Mouse (Mus musculus): ENCODE results near the gene Erc2. TPM values are rescaled to one million over a fixed set of nuclear protein-coding genes. Genes with fewer than 3 reads are reported as not detected.
A peak's percentile ranks its signal among the peaks of the same experiment; 100 is the strongest.

The Erc2 gene
- polyA plus RNA-seq, 1 experiment from 2014 or later = 13.7 TPM

GRCm38 (mm10) chr14:27948391-27948790 lies 326.2 kb downstream of the Erc2 start:
- Histone ChIP-seq H3K4me2 (no peak overlapping the region), H3K36me3 (no peaks in the 10 kb centered on the region), H3K27me3 (no peaks in the 10 kb centered on the region), H3K27ac (no peak overlapping the region), H3K4me1 (peaks cover 3% of the 10 kb centered on the region), H3K9ac (no peak overlapping the region), H3K4me3 (no peak overlapping the region), H3K9me3 (no peaks in the 10 kb centered on the region)
- ATAC-seq (ENCODE audit: insufficient number of reproducible peaks, insufficient read depth, low FRiP score, low TSS enrichment, low read depth) = no peak
- WGBS = 74% methylated on average over 8 of the region's 8 CpGs

DNA sequence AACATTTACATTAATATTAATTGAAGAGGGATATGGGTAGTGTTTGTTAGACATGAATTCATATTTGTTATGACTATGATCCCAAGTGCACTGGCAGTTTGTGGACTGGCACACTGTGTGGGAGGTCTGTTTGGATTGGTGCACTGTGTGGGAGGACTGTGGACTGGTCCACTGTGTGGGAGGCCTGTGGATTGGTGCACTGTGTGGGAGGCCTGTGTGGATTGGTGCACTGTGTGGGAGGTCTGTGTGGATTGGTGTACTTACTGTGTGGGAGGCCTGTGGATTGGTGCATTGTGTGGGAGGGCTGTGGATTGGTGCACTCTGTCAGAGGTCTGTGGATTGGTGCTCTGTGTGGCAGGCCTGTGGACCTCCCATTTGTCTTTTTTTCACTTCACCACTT lies 331.6 kb downstream of the Erc2 start:
- H3K27me3 ChIP-seq = no peaks in the 10 kb centered on the region

DNA sequence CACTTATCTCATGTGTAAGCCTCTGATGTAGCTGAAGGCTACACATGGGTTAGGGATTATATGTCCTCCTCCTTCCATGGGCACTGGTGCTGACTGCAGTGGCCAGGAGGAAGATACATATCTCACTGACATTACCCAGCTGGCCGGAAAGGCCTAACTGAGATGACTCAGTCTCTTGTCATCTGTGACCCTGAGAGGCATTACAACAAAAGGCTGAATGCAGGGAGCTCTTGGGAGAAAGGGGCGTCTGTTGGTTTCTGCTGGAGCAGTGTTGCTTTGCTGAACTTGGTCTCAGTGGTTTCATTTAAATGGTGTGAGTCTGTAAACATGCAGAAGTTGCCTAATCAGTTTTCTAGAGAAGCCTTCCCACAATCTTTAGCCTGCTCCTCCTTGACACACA lies 334.6 kb downstream of the Erc2 start:
- Histone ChIP-seq H3K9me3 (peaks cover 4% of the 10 kb centered on the region; the same call in 1 of the 2 replicates), H3K4me1 (no peaks in the 10 kb centered on the region), H3K27me3 (no peaks in the 10 kb centered on the region), H3K36me3 (no peaks in the 10 kb centered on the region), H3K9ac (no peak overlapping the region), H3K4me3 (no peak overlapping the region), H3K27ac (no peak overlapping the region), H3K4me2 (no peak overlapping the region)
- 64% methylated on average over 2 of the region's 2 CpGs for WGBS
- ATAC-seq (ENCODE audit: insufficient number of reproducible peaks, insufficient read depth, low FRiP score, low TSS enrichment, low read depth) = no peak

More for the DNA sequence above, 331.6 kb downstream of the Erc2 start:
- H3K4me1 ChIP-seq = no peaks in the 10 kb centered on the region
- no peak overlapping the region for H3K9ac ChIP-seq
- no peak overlapping the region for H3K4me2 ChIP-seq
- peaks cover under 1% of the 10 kb centered on the region; the same call in 1 of the 2 replicates for H3K9me3 ChIP-seq
- H3K36me3 ChIP-seq = no peaks in the 10 kb centered on the region
- ATAC-seq (ENCODE audit: insufficient number of reproducible peaks, insufficient read depth, low FRiP score, low TSS enrichment, low read depth) = 0 out of 2 replicates have a peak, but pooled peaks have one; percentile 43
- H3K4me3 ChIP-seq = no peak overlapping the region
- H3K27ac ChIP-seq = no peak overlapping the region

DNA sequence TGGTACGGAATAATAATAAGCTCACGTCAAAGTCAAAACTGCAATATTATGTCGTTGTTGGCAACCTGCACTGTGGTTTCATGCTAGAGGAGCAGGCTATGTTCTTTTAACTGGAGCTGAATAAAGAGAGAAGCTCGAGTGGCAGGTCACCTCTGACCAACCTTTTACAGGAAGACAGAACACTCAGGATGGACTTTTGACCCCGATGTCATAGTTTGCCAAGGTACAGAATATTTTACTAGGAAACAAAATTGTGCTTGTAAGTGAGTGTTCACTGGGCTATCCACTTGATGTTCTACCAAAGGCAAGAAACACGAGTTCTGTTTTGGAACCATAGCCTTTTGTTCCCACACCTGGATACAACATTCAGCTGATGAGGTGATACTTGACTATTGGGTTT lies 351.5 kb downstream of the Erc2 start:
- Histone ChIP-seq H3K27me3 (no peaks in the 10 kb centered on the region), H3K9me3 (no peaks in the 10 kb centered on the region), H3K27ac (no peak overlapping the region), H3K4me2 (no peak overlapping the region), H3K4me1 (no peaks in the 10 kb centered on the region), H3K9ac (no peak overlapping the region), H3K36me3 (no peaks in the 10 kb centered on the region), H3K4me3 (no peak overlapping the region)
- no peak for ATAC-seq (ENCODE audit: insufficient number of reproducible peaks, insufficient read depth, low FRiP score, low TSS enrichment, low read depth)
- WGBS = 71% methylated on average over 6 of the region's 6 CpGs

- no peak overlapping the region for H3K4me3 ChIP-seq
- H3K4me1 ChIP-seq = 0 out of 2 replicates have a peak, but pooled peaks cover 4% of the 10 kb centered on the region
- H3K9me3 ChIP-seq = no peaks in the 10 kb centered on the region
- no peaks in the 10 kb centered on the region for H3K27me3 ChIP-seq
- WGBS = 75% methylated on average over 1 of the region's 1 CpGs
- H3K4me2 ChIP-seq = no peak overlapping the region
- H3K36me3 ChIP-seq = no peaks in the 10 kb centered on the region
- no peak overlapping the region for H3K27ac ChIP-seq
- no peak for ATAC-seq (ENCODE audit: insufficient number of reproducible peaks, insufficient read depth, low FRiP score, low TSS enrichment, low read depth)
- no peak overlapping the region for H3K9ac ChIP-seq
Measured at GRCm38 (mm10) chr14:27975661-27976060, 353.4 kb downstream of the Erc2 start.

- Histone ChIP-seq H3K36me3 (no peaks in the 10 kb centered on the region), H3K27me3 (no peaks in the 10 kb centered on the region), H3K4me2 (no peak overlapping the region), H3K4me3 (no peak overlapping the region), H3K4me1 (peaks cover 15% of the 10 kb centered on the region), H3K9me3 (no peaks in the 10 kb centered on the region), H3K27ac (no peak overlapping the region), H3K9ac (no peak overlapping the region)
- no peak for ATAC-seq (ENCODE audit: insufficient number of reproducible peaks, insufficient read depth, low FRiP score, low TSS enrichment, low read depth)
- 81% methylated on average over 3 of the region's 3 CpGs for WGBS
Measured at GRCm38 (mm10) chr14:27984758-27985157, 362.5 kb downstream of the Erc2 start.

DNA sequence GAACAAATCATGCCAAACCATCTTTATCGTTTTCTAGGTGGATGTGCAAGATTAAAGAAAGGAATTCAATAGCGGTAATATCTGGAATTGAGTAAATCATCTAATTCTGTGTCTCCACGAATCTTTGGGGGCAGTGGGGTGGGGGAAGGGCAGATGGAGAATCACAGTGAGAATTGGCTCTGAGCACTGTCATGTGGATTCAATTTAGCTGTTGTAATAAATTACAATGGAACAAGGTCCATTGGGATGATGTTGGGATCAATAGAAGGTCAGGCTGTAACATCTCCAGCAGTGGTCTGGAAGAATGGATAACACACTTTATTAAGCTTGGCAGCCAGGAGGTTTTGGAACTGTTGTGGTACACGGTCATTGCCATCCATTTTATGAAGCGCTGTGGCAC lies 363.0 kb downstream of the Erc2 start:
- no peak overlapping the region for H3K27ac ChIP-seq
- H3K27me3 ChIP-seq = no peaks in the 10 kb centered on the region
- H3K36me3 ChIP-seq = no peaks in the 10 kb centered on the region
- H3K9me3 ChIP-seq = no peaks in the 10 kb centered on the region
- whole genome bisulfite sequencing = 48% methylated on average over 5 of the region's 5 CpGs
- no peak overlapping the region for H3K4me3 ChIP-seq
- H3K4me1 ChIP-seq = peaks cover 10% of the 10 kb centered on the region
- no peak overlapping the region for H3K9ac ChIP-seq
- ATAC-seq (ENCODE audit: insufficient number of reproducible peaks, insufficient read depth, low FRiP score, low TSS enrichment, low read depth) = no peak
- H3K4me2 ChIP-seq = no peak overlapping the region

GRCm38 (mm10) chr14:27987422-27987821 lies 365.2 kb downstream of the Erc2 start:
- no peak overlapping the region for H3K27ac ChIP-seq
- ATAC-seq (ENCODE audit: insufficient number of reproducible peaks, insufficient read depth, low FRiP score, low TSS enrichment, low read depth) = no peak
- no peaks in the 10 kb centered on the region for H3K36me3 ChIP-seq
- 86% methylated on average over 1 of the region's 1 CpGs for WGBS
- H3K9me3 ChIP-seq = no peaks in the 10 kb centered on the region
- no peaks in the 10 kb centered on the region for H3K27me3 ChIP-seq
- H3K4me2 ChIP-seq = no peak overlapping the region
- no peak overlapping the region for H3K4me3 ChIP-seq
- H3K9ac ChIP-seq = no peak overlapping the region
- peaks cover 10% of the 10 kb centered on the region for H3K4me1 ChIP-seq

DNA sequence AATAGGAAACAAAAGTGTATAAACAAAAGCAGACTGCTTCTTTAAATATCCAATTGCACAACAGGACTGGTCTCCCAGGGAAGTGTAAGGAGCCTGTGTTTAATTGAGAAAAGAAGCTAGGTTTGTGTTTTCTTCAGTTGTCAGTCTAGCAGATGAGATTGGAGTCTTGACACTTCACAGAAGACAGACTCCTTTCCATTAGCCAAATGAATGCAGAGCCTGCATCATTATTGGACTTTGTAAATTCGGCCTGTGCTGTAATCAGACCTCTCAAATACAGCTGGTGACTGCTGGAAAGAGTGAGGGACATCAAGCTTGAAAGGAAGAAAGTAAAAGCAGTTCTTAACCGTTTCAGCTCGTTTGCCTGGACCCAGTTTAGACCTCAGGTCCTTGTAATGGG lies 376.3 kb downstream of the Erc2 start:
- H3K9me3 ChIP-seq = no peaks in the 10 kb centered on the region
- peak overlapping the region; percentile 81 for H3K27ac ChIP-seq
- no peak overlapping the region for H3K9ac ChIP-seq
- no peak overlapping the region for H3K4me2 ChIP-seq
- no peak for ATAC-seq (ENCODE audit: insufficient number of reproducible peaks, insufficient read depth, low FRiP score, low TSS enrichment, low read depth)
- no peak overlapping the region for H3K4me3 ChIP-seq
- peaks cover 21% of the 10 kb centered on the region for H3K4me1 ChIP-seq
- no peaks in the 10 kb centered on the region for H3K27me3 ChIP-seq
- WGBS = 17% methylated on average over 3 of the region's 3 CpGs
- no peaks in the 10 kb centered on the region for H3K36me3 ChIP-seq

GRCm38 (mm10) chr14:28004023-28004422 lies 381.8 kb downstream of the Erc2 start:
- H3K4me2 ChIP-seq = no peak overlapping the region
- 22% methylated on average over 4 of the region's 4 CpGs for WGBS
- H3K9me3 ChIP-seq = no peaks in the 10 kb centered on the region
- no peak overlapping the region for H3K4me3 ChIP-seq
- peaks cover 13% of the 10 kb centered on the region for H3K4me1 ChIP-seq
- peak overlapping the region; percentile 55; the same call in 1 of the 2 replicates for H3K27ac ChIP-seq
- H3K27me3 ChIP-seq = no peaks in the 10 kb centered on the region
- H3K36me3 ChIP-seq = no peaks in the 10 kb centered on the region
- no peak overlapping the region for H3K9ac ChIP-seq
- ATAC-seq (ENCODE audit: insufficient number of reproducible peaks, insufficient read depth, low FRiP score, low TSS enrichment, low read depth) = no peak

DNA sequence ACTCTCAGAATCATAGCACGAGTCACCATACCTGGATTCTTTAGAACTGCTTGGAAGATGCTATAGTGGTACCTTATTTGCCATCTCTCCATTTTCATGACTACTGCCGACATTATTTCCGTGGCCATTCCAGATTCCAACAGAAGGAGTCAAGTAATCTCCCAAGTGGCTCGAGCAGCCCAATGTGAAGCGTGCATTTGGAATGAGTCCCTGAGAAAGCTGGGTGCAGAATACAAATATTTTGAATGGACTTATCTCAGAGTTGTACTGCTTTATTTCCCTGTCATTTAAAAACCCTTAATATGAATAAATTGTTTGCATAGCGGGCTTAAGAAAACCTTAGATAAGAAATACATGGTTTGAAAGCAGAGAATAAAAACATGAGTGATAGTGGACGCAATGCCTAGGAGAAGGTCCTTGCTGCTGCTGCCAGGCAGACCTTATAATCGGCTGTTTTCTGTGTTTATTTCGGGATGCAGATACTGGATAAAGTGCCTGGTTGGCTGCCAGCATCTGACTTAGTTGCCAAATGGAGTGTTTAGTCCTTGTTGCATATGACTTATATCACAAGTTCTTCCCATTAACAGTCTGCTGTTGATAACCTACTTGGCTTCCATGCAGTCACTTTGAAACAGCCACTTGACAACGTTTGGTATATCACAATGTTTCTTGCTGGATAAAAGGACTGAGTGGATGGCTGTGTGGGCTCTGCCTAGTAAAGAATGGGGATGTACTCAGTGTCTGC lies 388.5 kb downstream of the Erc2 start:
- no peak overlapping the region for H3K9ac ChIP-seq
- ATAC-seq (ENCODE audit: insufficient number of reproducible peaks, insufficient read depth, low FRiP score, low TSS enrichment, low read depth) = no peak
- WGBS = 90% methylated on average over 10 of the region's 10 CpGs
- H3K4me1 ChIP-seq = peaks cover 6% of the 10 kb centered on the region; the same call in 1 of the 2 replicates
- H3K36me3 ChIP-seq = no peaks in the 10 kb centered on the region
- H3K27ac ChIP-seq = no peak overlapping the region
- no peak overlapping the region for H3K4me3 ChIP-seq
- no peak overlapping the region for H3K4me2 ChIP-seq
- no peaks in the 10 kb centered on the region for H3K27me3 ChIP-seq
- no peaks in the 10 kb centered on the region for H3K9me3 ChIP-seq

GRCm38 (mm10) chr14:28023199-28023598 lies 401.0 kb downstream of the Erc2 start:
- Histone ChIP-seq H3K4me1 (no peaks in the 10 kb centered on the region), H3K36me3 (no peaks in the 10 kb centered on the region), H3K4me3 (no peak overlapping the region), H3K9me3 (no peaks in the 10 kb centered on the region), H3K27me3 (no peaks in the 10 kb centered on the region), H3K27ac (no peak overlapping the region), H3K4me2 (no peak overlapping the region), H3K9ac (no peak overlapping the region)
- no peak for ATAC-seq (ENCODE audit: insufficient number of reproducible peaks, insufficient read depth, low FRiP score, low TSS enrichment, low read depth)
- WGBS = 79% methylated on average over 6 of the region's 6 CpGs

Data from embryonic facial prominence, embryonic 13.5 days (tissue).